Mouse (Mus musculus) CH12.LX (cell line): ENCODE results near the gene Fam107b. TPM values are rescaled to one million over a fixed set of nuclear protein-coding genes. Genes with fewer than 3 reads are reported as not detected.

Experiments used
- DNase-seq: peaks from one replicate; pipeline ENCODE4 v3.0.0-alpha.2; 2013; ENCODE audit errors: extremely low read depth
- H3K27ac ChIP-seq: 2 replicates; pipeline ENCODE4 v1.5.1; 2012; ENCODE audit warnings: low read depth, mild to moderate bottlenecking, control low read depth, moderate library complexity; ENCODE audit not compliant: insufficient read depth
- H3K27me3 ChIP-seq: replicated peaks from 2 replicates; pipeline ENCODE3; 2012; ENCODE audit warnings: inconsistent platforms
- H3K36me3 ChIP-seq, 2 experiments: replicated peaks in 1 of 2; 2 replicates each; pipeline versions ENCODE3 to v1.6.1; 2012; ENCODE audit warnings: inconsistent platforms in 1 of 2, low read length in 1 of 2, mild to moderate bottlenecking in 1 of 2, mixed read lengths in 1 of 2, moderate library complexity in 1 of 2; ENCODE audit not compliant: control insufficient read depth in 1 of 2, insufficient read depth in 1 of 2
- H3K4me1 ChIP-seq, 2 experiments: 2 replicates each; pipeline ENCODE4 v1.6.1; 2012; ENCODE audit warnings: inconsistent platforms in 1 of 2, moderate library complexity in 1 of 2; ENCODE audit not compliant: insufficient read depth in 2 of 2, control insufficient read depth in 1 of 2
- H3K4me2 ChIP-seq: 2 replicates; pipeline ENCODE4 v1.6.1; 2012; ENCODE audit warnings: low read depth, mild to moderate bottlenecking, control low read depth; ENCODE audit not compliant: poor library complexity, insufficient read depth, severe bottlenecking
- H3K4me3 ChIP-seq, 3 experiments: fragments of 150-350 bp in 1 of 3; sonication (generic) in 1 of 3; replicated peaks in 1 of 3; 2 replicates each; pipeline versions ENCODE3 to v1.5.1; 2011 to 2012; ENCODE audit warnings: low read depth in 2 of 3, low read length in 2 of 3, mild to moderate bottlenecking in 2 of 3, moderate library complexity in 2 of 3, control low read depth in 1 of 3, improper control_type of control experiment in 1 of 3, inconsistent platforms in 1 of 3, mixed read lengths in 1 of 3; ENCODE audit not compliant: poor library complexity in 1 of 3
- H3K79me2 ChIP-seq: replicated peaks from 2 replicates; pipeline ENCODE4 v1.6.1; 2012; ENCODE audit warnings: mild to moderate bottlenecking, moderate library complexity; ENCODE audit not compliant: control insufficient read depth, poor library complexity, insufficient read depth, severe bottlenecking; ENCODE audit errors: extremely low read depth
- H3K9ac ChIP-seq: 2 replicates; pipeline ENCODE4 v1.6.1; 2012; ENCODE audit warnings: low read depth, mild to moderate bottlenecking, control low read depth, moderate library complexity; ENCODE audit not compliant: insufficient read depth
- H3K9me3 ChIP-seq: replicated peaks from 2 replicates; pipeline ENCODE3; 2012; ENCODE audit warnings: low read length, inconsistent platforms, mixed read lengths
- CHD2 ChIP-seq: IDR thresholded peaks from 2 replicates; pipeline ENCODE4 v1.6.1; 2011; ENCODE audit warnings: low read length, improper control_type of control experiment
- CTCF ChIP-seq, 2 experiments: IDR thresholded peaks in 1 of 2; conservative IDR thresholded peaks in 1 of 2; 2 replicates each; pipeline ENCODE4 v1.5.1; 2011 to 2012; ENCODE audit warnings: low read depth in 2 of 2, low read length in 2 of 2, improper control_type of control experiment in 1 of 2, inconsistent platforms in 1 of 2, mild to moderate bottlenecking in 1 of 2, moderate library complexity in 1 of 2
- ELF1 ChIP-seq: IDR thresholded peaks from 2 replicates; pipeline ENCODE4 v1.6.1; 2014; ENCODE audit warnings: low read depth, mild to moderate bottlenecking, inconsistent platforms, low read length, improper control_type of control experiment
- GABPA ChIP-seq: IDR thresholded peaks from 2 replicates; pipeline ENCODE4 v1.6.1; 2012; ENCODE audit warnings: low read depth, low read length, improper control_type of control experiment, inconsistent platforms; ENCODE audit not compliant: insufficient replicate concordance
- JUND ChIP-seq: conservative IDR thresholded peaks from 2 replicates; pipeline ENCODE4 v1.6.1; 2011; ENCODE audit warnings: low read depth, low read length, improper control_type of control experiment
- MAZ ChIP-seq: IDR thresholded peaks from 2 replicates; pipeline ENCODE4 v1.6.1; 2012; ENCODE audit warnings: low read depth, mild to moderate bottlenecking, inconsistent platforms, low read length, improper control_type of control experiment, moderate library complexity
- MXI1 ChIP-seq: IDR thresholded peaks from 2 replicates; pipeline ENCODE4 v1.6.1; 2011; ENCODE audit warnings: mild to moderate bottlenecking, low read depth, low read length, improper control_type of control experiment
- MYC ChIP-seq: IDR thresholded peaks from 2 replicates; pipeline ENCODE4 v1.6.1; 2011; ENCODE audit warnings: low read depth, mild to moderate bottlenecking, improper control_type of control experiment, low read length
- NELFE ChIP-seq: IDR thresholded peaks from 2 replicates; pipeline ENCODE4 v1.6.1; 2011; ENCODE audit warnings: low read depth, low read length, improper control_type of control experiment
- NRF1 ChIP-seq: IDR thresholded peaks from 2 replicates; pipeline ENCODE4 v1.6.1; 2014; ENCODE audit warnings: low read depth, mild to moderate bottlenecking, inconsistent platforms, low read length, improper control_type of control experiment, moderate library complexity
- PAX5 ChIP-seq: IDR thresholded peaks from 2 replicates; pipeline ENCODE4 v1.6.1; 2012; ENCODE audit warnings: low read length, inconsistent platforms, mixed read lengths
- SIN3A ChIP-seq: IDR thresholded peaks from 2 replicates; pipeline ENCODE4 v1.6.1; 2012; ENCODE audit warnings: low read length, improper control_type of control experiment, inconsistent platforms
- TBP ChIP-seq: conservative IDR thresholded peaks from 2 replicates; pipeline ENCODE4 v1.6.1; 2011; ENCODE audit warnings: low read depth, low read length, improper control_type of control experiment
- TCF12 ChIP-seq: IDR thresholded peaks from 2 replicates; pipeline ENCODE4 v1.6.1; 2014; ENCODE audit warnings: low read depth, mild to moderate bottlenecking, inconsistent platforms, low read length, improper control_type of control experiment
- ZC3H11A ChIP-seq: IDR thresholded peaks from 2 replicates; pipeline ENCODE4 v1.6.1; 2012; ENCODE audit warnings: low read depth, mild to moderate bottlenecking, inconsistent platforms, low read length, improper control_type of control experiment
- ZMIZ1 ChIP-seq: IDR thresholded peaks from 2 replicates; pipeline ENCODE4 v1.6.1; 2012; ENCODE audit warnings: low read depth, mild to moderate bottlenecking, inconsistent platforms, low read length, improper control_type of control experiment
- dilution Hi-C: fragments of 300-500 bp; cut with MboI; formaldehyde crosslinking; loops from 2 replicates; pipeline ENCODE4 v1.14.3; 2020; ENCODE audit warnings: low sequenced_read_pairs; ENCODE audit not compliant: extremely low pct_unique_long_range_greater_than_20kb, extremely low pct_ligation_motif_present
- in situ Hi-C: fragments of 300-500 bp; cut with MboI; formaldehyde crosslinking; loops from 3 replicates; pipeline ENCODE4 v1.14.3; 2019; ENCODE audit warnings: low sequenced_read_pairs, low pct_ligation_motif_present, low pct_unique_long_range_greater_than_20kb, mixed read lengths
- polyA plus RNA-seq: library from polyadenylated mRNA; unstranded; fragments of >175 nt; gene quantifications from 2 replicates; pipeline ENCODE4 v1.2.1, GENCODE M21; 2012; ENCODE audit warnings: low read depth; ENCODE audit not compliant: insufficient read length
- total RNA-seq, 2 experiments: library from RNA; depleted of rRNA; stranded (reverse); fragments of 300-350 nt in 1 of 2; fragments of >200 nt in 1 of 2; gene quantifications; 2 replicates each; pipeline ENCODE4 v1.2.3; 2012 to 2014

The Fam107b gene
- total and polyA plus RNA-seq, 3 experiments = 42.6 to 113 (median 71.7) TPM

GRCm38 (mm10) chr2:3682699-3683098, 112.4 kb downstream of the Fam107b start:
- peaks cover 0 to 7% of the 10 kb centered on the region in 2 experiments; a peak in 2 of 4 replicates for H3K4me1 ChIP-seq
- H3K27ac ChIP-seq = no peak overlapping the region
- in situ Hi-C loops (no loop called here), dilution Hi-C loops (no loop called here)
- H3K27me3 ChIP-seq = no peaks in the 10 kb centered on the region
- no peaks in the 10 kb centered on the region for H3K36me3 ChIP-seq
- no peak for DNase-seq
- no peaks in the 10 kb centered on the region for H3K9me3 ChIP-seq
- H3K4me3 ChIP-seq = no peak overlapping the region
- no peak overlapping the region for H3K9ac ChIP-seq
- no peaks in the 10 kb centered on the region for H3K79me2 ChIP-seq
- H3K4me2 ChIP-seq = no peak overlapping the region
- TF ChIP-seq NELFE (no peak), GABPA (no peak), MAZ (no peak), MXI1 (no peak), MYC (no peak), TBP (no peak), ZMIZ1 (no peak), SIN3A (no peak), JUND (no peak), CHD2 (no peak), TCF12 (no peak), ELF1 (no peak), NRF1 (no peak), ZC3H11A (no peak), PAX5 (no peak), CTCF (conservative IDR thresholded peaks at IDR 0.05 in 1 of 2, IDR thresholded peaks at IDR 0.05 in 1 of 2; ENCODE audit: low read depth in 2 of 2, low read length in 2 of 2) (no peak)

GRCm38 (mm10) chr2:3683343-3683742, 113.1 kb downstream of the Fam107b start:
- Histone ChIP-seq H3K79me2 (no peaks in the 10 kb centered on the region), H3K4me3 (no peak overlapping the region), H3K36me3 (no peaks in the 10 kb centered on the region), H3K9me3 (no peaks in the 10 kb centered on the region), H3K9ac (no peak overlapping the region), H3K27ac (no peak overlapping the region), H3K4me2 (no peak overlapping the region), H3K4me1 (peaks cover 0 to 7% of the 10 kb centered on the region in 2 experiments; a peak in 2 of 4 replicates), H3K27me3 (no peaks in the 10 kb centered on the region)
- dilution Hi-C loops (no loop called here), in situ Hi-C loops (no loop called here)
- no peak for DNase-seq
- TF ChIP-seq ZMIZ1 = no peak
